Mouse (Mus musculus) intestine, postnatal 0 days (tissue): Measurements from ENCODE around the gene I830077J02Rik. TPM values are rescaled to one million over a fixed set of nuclear protein-coding genes. Genes with fewer than 3 reads are reported as not detected.

Experiments
- ATAC-seq: fragments of 200-750 bp; cut with Nextera tagmentation; 2 replicates; pipeline ENCODE4 v1.8.0; 2017; ENCODE audit warnings: mild to moderate bottlenecking, moderate TSS enrichment, moderate library complexity
- H3K27ac ChIP-seq: fragments of 300-500 bp; sonication (generic); 2 replicates; pipeline ENCODE4 v1.5.1; 2014; ENCODE audit warnings: mild to moderate bottlenecking, low read depth, low read length, moderate library complexity
- H3K27me3 ChIP-seq: fragments of 300-500 bp; sonication (generic); replicated peaks from 2 replicates; pipeline ENCODE4 v1.6.1; 2014; ENCODE audit warnings: low read length, mixed read lengths; ENCODE audit not compliant: control insufficient read depth, insufficient read depth
- H3K36me3 ChIP-seq: fragments of 300-500 bp; sonication (generic); 2 replicates; pipeline ENCODE4 v1.6.1; 2014; ENCODE audit warnings: mild to moderate bottlenecking, moderate library complexity; ENCODE audit not compliant: control insufficient read depth, insufficient read depth
- H3K4me1 ChIP-seq: fragments of 300-500 bp; sonication (generic); replicated peaks from 2 replicates; pipeline ENCODE4 v1.6.1; 2014; ENCODE audit warnings: antibody characterized with exemption, low read length, mixed read lengths; ENCODE audit not compliant: control insufficient read depth, insufficient read depth
- H3K4me2 ChIP-seq: fragments of 300-500 bp; sonication (generic); replicated peaks from 2 replicates; pipeline ENCODE4 v1.6.1; 2014; ENCODE audit warnings: low read depth, mild to moderate bottlenecking, moderate library complexity
- H3K4me3 ChIP-seq: fragments of 300-500 bp; sonication (generic); 2 replicates; pipeline ENCODE4 v1.5.1; 2014; ENCODE audit warnings: low read depth, low read length
- H3K9ac ChIP-seq: fragments of 300-500 bp; sonication (generic); 2 replicates; pipeline ENCODE4 v1.6.1; 2014; ENCODE audit warnings: mild to moderate bottlenecking, low read depth, low read length
- H3K9me3 ChIP-seq: fragments of 300-500 bp; sonication (generic); 2 replicates; pipeline ENCODE4 v1.6.1; 2016; ENCODE audit warnings: mixed run types; ENCODE audit not compliant: control insufficient read depth
- CTCF ChIP-seq: sonication (generic); IDR thresholded peaks from 2 replicates; pipeline ENCODE4 v1.5.1; 2016; ENCODE audit warnings: low read depth, mild to moderate bottlenecking, control low read depth, antibody characterized with exemption, moderate library complexity
- WGBS: fragments of 180-500 bp; shearing (Covaris S2); extraction: QIAGEN DNeasy Blood & Tissue Kit; methylation state at CpG from one replicate; pipeline ENCODE4 v1.1.7; 2014; 5-methylcytosine and 5-hydroxymethylcytosine counted together
- polyA plus RNA-seq: library from polyadenylated mRNA; unstranded; fragments of >200 nt; fragmentation: Nextera tagmentation; extraction: Ambion mirVana; gene quantifications from 2 replicates; pipeline ENCODE4 v1.2.1, GENCODE M21; 2015

I830077J02Rik gene
- polyA plus RNA-seq = 0.89 and 1.7 TPM in 2 replicates

DNA sequence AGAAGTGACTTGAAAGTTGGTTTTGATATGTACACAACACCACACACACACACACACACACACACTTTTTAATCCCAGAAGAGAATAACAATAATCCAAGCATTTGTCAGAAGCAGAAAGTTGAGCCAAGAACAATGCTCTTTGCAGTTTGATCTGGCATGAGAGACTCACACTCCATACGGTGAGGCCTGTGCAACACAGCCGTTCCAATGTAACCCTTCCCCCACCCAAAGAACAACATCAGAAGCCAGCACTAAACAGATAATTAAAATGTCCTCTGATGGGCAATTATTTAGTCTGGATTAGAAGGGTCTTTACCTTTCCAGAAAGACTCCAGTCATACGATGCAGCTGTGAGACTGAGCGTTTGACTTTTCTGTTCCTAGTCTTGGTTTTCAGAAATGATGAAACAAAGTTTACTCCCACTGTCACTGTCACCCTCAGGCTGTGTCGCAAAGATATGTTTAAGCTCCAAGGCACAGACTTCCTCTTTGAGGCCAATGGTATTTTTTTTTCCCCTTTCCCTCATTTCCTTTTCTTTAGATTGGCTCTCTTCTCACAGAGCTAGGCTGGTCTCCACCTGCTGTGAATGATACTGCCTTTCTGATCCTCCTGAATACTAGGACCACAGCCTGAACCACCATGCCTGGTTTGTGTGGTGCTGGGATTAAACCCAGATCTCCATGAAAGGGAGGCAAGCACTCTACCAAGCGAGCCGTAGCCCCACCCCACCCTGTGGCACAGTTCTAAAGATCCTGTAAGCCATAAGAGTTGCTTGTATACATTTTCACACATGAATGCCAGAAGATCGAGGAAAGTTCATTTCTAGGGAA is at the start of gene I830077J02Rik:
Gene I830077J02Rik, minus strand, starts transcription at position 425 of the 832 bp plus-strand sequence.
- Histone ChIP-seq H3K27me3 (no peaks in the 10 kb centered on the region), H3K4me1 (no peaks in the 10 kb centered on the region), H3K4me2 (no peak within 1 kb of the TSS), H3K9ac (no peak within 1 kb of the TSS), H3K9me3 (no peaks in the 10 kb centered on the region), H3K27ac (no peak within 1 kb of the TSS), H3K36me3 (peaks cover 1% of the 10 kb centered on the region; the same call in 1 of the 2 replicates), H3K4me3 (no peak within 1 kb of the TSS)
- ATAC-seq = no peak
- no peak for TF ChIP-seq CTCF
- WGBS = 78% methylated on average over 8 of the region's 8 CpGs

DNA sequence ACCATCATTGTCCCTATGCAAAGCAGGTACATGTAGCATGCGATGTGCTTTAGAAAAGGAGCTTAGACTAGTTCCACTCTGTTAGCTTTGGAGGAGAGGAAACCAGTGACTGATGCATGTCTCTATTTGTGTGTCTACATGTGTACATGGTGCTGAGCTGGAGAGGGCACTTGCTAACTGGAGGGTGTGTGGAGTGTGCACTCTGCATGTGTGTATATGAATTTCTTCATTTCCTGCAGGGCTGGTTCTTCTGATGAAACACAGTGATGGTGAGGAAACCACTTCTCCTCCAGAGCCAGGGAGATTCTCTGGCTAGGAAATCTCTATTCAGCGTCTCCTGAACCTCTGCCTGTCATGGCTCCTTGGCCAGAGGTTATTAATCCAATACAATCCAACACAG is 41.7 kb upstream of the I830077J02Rik start:
- no peak for ATAC-seq
- 88% methylated on average over 2 of the region's 2 CpGs for WGBS
- no peak overlapping the region for H3K27ac ChIP-seq
- no peaks in the 10 kb centered on the region for H3K4me1 ChIP-seq
- no peak overlapping the region for H3K4me3 ChIP-seq
- peaks cover 11% of the 10 kb centered on the region for H3K36me3 ChIP-seq
- no peak overlapping the region for H3K9ac ChIP-seq
- TF ChIP-seq CTCF = no peak
- H3K4me2 ChIP-seq = no peak overlapping the region
- no peaks in the 10 kb centered on the region for H3K27me3 ChIP-seq
- no peaks in the 10 kb centered on the region for H3K9me3 ChIP-seq

- 74% methylated on average over 3 of the region's 3 CpGs for WGBS
- H3K4me3 ChIP-seq = no peak within 1 kb of the TSS
- no peaks in the 10 kb centered on the region for H3K27me3 ChIP-seq
- peaks cover 19% of the 10 kb centered on the region for H3K36me3 ChIP-seq
- no peak for ATAC-seq
- no peak for TF ChIP-seq CTCF
- no peaks in the 10 kb centered on the region for H3K4me1 ChIP-seq
- H3K27ac ChIP-seq = no peak within 1 kb of the TSS
- H3K9ac ChIP-seq = no peak within 1 kb of the TSS
- no peaks in the 10 kb centered on the region for H3K9me3 ChIP-seq
- no peak within 1 kb of the TSS for H3K4me2 ChIP-seq
These were observed 40.9 kb upstream of the I830077J02Rik start, which contains the start of gene Ovgp1 for GRCm38 (mm10) chr3:105973411-105973810. Ovgp1 (plus strand) TSS chr3:105973711.

- H3K9ac ChIP-seq = no peak overlapping the region
- H3K4me3 ChIP-seq = no peak overlapping the region
- no peaks in the 10 kb centered on the region for H3K9me3 ChIP-seq
- peaks cover 33% of the 10 kb centered on the region for H3K36me3 ChIP-seq
- WGBS = 82% methylated on average over 5 of the region's 5 CpGs
- H3K4me2 ChIP-seq = no peak overlapping the region
- no peaks in the 10 kb centered on the region for H3K27me3 ChIP-seq
- no peak overlapping the region for H3K27ac ChIP-seq
- ATAC-seq = no peak
- H3K4me1 ChIP-seq = no peaks in the 10 kb centered on the region
- TF ChIP-seq CTCF = no peak
These were observed 39.5 kb upstream of the I830077J02Rik start for GRCm38 (mm10) chr3:105971831-105972446.

- Histone ChIP-seq H3K9ac (no peak overlapping the region), H3K36me3 (peaks cover 35% of the 10 kb centered on the region), H3K27me3 (no peaks in the 10 kb centered on the region), H3K27ac (no peak overlapping the region), H3K4me1 (no peaks in the 10 kb centered on the region; the same call in 1 of the 2 replicates), H3K4me2 (0 out of 2 replicates have a peak overlapping the region, but pooled peaks have one; percentile 95), H3K4me3 (no peak overlapping the region), H3K9me3 (no peaks in the 10 kb centered on the region)
- TF ChIP-seq CTCF = peak; percentile 63
- 92% methylated on average over 2 of the region's 2 CpGs for WGBS
- no peak for ATAC-seq
These were observed 28.2 kb upstream of the I830077J02Rik start for GRCm38 (mm10) chr3:105960700-105961099.

- WGBS = 6% methylated on average over 6 of the region's 6 CpGs
- peak within 1 kb of the TSS; percentile 95 for H3K4me2 ChIP-seq
- H3K36me3 ChIP-seq = peaks cover 30% of the 10 kb centered on the region
These were observed 27.5 kb upstream of the I830077J02Rik start, which contains the start of gene Atp5f1 for GRCm38 (mm10) chr3:105959999-105960398. Atp5f1 (minus strand) TSS chr3:105960099.

More at GRCm38 (mm10) chr3:105959999-105960398, 27.5 kb upstream of the I830077J02Rik start, which contains the start of gene Atp5f1:
- Histone ChIP-seq H3K27ac (peak within 1 kb of the TSS; percentile 92), H3K27me3 (no peaks in the 10 kb centered on the region), H3K4me1 (no peaks in the 10 kb centered on the region; the same call in 1 of the 2 replicates), H3K9ac (peak within 1 kb of the TSS; percentile 96), H3K9me3 (no peaks in the 10 kb centered on the region), H3K4me3 (peak within 1 kb of the TSS; percentile 91)
- no peak for ATAC-seq
- TF ChIP-seq CTCF = no peak
